Mouse (Mus musculus) adrenal gland, adult 10 weeks (tissue): ENCODE results near the gene Gpr182. TPM values are rescaled to one million over a fixed set of nuclear protein-coding genes. Genes with fewer than 3 reads are reported as not detected.

Source experiments
- polyA plus RNA-seq: library from polyadenylated mRNA; stranded (reverse); fragments of 350-450 nt; fragmentation: Illumina TruSeq; extraction: RNeasy Lipid Tissue Mini Kit (QIAGEN cat#74804); gene quantifications from one replicate; pipeline ENCODE4 v1.2.3, GENCODE M21; 2014; ENCODE audit warnings: low read depth, low replicate concordance

The Gpr182 gene
- 2.9 TPM for polyA plus RNA-seq

DNA sequence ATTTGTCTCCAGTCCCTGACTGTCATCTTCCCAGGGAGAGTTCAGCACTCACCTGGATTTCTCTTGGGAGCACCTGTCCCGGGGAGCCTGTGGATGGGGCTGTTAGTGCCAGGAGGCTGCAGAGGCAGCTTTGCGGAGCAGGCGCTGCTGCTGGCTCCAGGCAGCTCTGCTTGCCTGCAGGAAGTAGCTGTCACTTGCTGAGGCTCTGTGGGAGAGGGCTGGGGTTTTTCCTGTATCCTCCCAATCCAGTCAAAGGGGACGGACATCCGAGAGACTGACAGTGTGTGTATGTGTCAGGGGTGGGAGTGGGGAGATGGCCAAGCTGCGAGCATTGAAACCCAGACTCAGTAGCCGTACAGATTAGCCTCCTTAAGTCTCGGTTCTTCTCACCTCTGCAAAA is at the start of gene Gpr182:
TSS of gene Gpr182 (minus strand) at position 185 of the 400 bp plus-strand sequence.

DNA sequence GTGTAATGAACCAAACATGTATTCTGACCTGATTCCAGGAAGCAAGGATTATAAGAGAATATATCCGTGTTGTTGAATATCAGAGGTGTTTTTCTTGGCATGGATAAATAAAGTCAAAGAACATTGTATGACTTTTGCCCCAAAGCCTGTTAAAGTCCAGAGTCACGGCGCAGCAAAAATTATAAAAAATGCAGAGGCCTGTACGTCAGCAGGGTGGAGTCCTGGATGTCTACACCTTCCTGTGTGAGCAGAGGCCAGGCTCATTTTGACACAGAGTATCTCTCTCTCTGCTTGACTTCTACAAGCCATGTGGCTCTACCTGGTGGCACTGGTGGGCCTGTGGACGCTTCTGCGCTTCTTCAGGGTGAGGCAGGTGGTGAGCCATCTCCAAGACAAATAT is 49.4 kb upstream of the Gpr182 start, which contains the start of gene Rdh16:
TSS of gene Rdh16 (plus strand) at position 262 of the 400 bp plus-strand sequence.

DNA sequence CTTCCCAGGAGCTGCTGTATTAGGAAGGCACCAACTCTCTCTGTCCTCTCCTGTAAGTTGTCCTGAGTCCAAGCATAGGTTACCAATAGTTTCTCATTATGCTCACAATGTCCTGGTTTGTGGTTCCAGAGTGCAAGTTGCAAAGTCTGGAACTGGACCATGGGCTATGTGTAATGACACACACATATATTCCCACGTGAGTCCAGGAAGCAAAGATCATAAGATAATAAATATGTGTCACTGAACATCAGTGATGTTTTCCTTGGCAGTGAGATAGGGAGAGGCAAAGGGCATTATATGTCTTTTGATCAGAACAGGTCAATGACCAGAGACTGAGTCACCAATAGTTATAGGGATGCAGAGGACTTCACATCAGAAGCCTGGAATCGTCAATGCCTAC is 24.5 kb upstream of the Gpr182 start, which contains the start of gene Rdh9:
TSS of gene Rdh9 (plus strand) at position 376 of the 400 bp plus-strand sequence.

DNA sequence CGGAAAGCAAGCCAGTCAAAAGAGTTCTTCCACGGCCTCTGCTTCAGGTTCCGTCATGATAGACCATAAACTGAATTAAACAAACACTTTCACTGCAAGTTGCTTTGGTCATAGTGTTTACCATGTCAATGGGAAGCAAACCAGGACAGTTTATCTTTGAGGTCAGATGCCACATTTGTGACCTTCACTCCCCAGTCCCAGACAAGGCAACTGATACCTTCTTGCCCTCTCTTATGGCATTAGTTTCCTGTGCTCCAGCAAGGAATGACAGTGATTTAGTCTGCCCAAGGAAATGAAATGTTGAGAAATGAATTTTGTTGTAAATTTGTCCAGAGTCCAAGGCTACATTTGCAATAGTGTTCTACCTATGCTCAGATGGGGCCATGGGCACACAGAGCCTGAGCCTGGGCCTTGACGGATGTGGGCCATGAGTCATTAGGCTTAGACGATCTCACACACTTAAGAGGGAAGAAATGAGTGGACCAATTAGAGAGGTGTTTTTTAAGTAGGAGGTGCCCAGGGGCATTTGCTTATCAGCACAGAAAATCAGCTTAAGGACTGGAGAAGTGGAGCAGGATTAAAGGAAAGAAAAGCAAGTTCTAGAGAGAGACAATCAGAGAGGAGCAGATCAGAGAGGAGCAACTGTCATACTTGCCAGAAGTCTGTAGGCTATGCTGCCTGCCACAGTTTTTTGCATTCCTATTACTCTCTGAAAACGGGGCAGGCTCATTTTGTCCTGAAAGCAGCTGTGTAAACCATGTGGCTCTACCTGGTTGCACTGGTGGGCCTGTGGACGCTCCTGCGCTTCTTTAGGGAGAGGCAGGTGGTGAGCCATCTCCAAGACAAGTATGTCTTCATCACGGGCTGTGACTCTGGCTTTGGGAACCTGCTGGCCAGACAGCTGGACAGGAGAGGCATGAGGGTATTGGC is 7.9 kb upstream of the Gpr182 start, which contains the start of the genes Rdh1 and Rdh16f1:
TSS of gene Rdh1 (plus strand) at position 541 of the 930 bp plus-strand sequence.
TSS of gene Rdh16f1 (plus strand) at position 607 of the 930 bp plus-strand sequence.

DNA sequence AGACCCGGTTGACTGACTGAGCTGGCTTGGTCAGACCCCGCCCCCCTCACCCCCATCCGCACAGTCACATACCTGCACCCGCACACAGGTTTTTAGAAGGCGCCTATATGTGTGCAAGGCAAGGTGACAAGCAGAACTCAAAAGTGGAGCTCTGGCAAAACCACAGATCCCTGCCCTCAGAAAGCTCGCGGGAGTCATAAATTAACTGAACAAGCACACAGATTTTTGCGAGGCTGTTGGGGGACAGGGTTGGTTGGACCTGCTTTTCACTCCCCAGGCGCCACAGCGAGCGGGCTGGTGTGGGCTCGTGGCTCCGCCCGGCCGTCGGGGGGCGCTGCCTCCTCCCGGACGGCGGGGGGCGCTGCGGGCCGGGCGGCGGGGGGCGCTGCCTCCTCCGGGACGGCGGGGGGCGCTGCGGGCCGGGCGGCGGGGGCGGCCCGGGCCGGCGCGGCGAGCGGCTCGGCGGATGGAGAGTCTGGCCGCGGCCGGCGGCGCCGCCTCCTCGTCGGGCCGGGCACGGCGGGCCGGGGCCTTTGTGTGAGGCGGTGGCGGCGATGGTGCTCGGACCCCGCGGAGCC is 12.4 kb downstream of the Gpr182 start, which contains the start of gene Zbtb39:
TSS of gene Zbtb39 (plus strand) at position 456 of the 578 bp plus-strand sequence.

DNA sequence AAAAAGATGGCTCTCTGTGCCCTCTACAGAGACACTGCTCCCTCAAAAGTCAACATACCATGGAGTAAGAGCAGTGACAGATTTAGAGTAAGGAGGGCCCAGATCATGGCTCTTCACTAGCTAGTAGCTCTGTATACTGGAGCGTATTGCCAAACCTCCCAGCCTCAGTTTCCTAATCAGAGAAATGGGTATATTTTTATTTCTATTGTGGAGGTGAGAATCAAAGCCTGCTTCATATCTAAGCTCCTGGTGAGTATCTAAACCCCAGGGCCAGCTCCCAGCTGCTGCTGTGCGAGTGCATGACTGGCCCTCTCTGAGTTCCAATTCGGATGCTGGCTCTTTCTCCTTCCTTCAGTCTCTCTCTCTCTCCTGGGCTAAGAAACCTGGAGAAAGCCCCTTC is 27.4 kb downstream of the Gpr182 start, which contains the start of gene Tac2:
TSS of gene Tac2 (plus strand) at position 301 of the 400 bp plus-strand sequence.

DNA sequence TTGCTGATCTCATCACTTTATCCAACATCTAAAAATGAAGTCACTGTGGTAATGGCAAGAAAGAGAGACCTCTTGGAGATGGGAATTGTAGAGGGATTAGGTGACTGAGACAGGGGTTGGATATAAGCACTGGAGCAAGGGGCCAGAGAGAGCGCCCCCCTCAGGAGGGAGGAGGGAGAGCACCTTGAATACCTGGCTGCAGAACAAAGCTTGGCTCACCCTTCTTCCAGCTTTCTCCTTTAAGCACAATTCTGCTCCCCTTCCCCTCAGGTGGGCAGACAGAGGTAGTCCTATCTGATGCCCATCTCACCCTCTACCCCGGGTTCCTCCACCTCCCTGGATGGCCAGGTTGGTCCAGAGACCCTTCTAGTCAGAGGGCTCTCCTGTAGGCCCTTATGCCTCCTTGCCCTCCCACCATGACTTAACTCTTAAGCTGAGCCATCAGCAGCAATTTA is 46.7 kb downstream of the Gpr182 start, which contains the start of gene Myo1a:
TSS of gene Myo1a (plus strand) at position 405 of the 455 bp plus-strand sequence.

Other genes with a start within 250 kb of the Gpr182 start
- 2.6 TPM for gene Ndufa4l2, start 236.8 kb downstream of the Gpr182 start, polyA plus RNA-seq
- gene Shmt2, start 229.3 kb downstream of the Gpr182 start, polyA plus RNA-seq: 2.1 TPM
- not detected for gene Nxph4, start 217.2 kb downstream of the Gpr182 start, polyA plus RNA-seq
- 6.5 TPM for gene Lrp1, start 130.6 kb downstream of the Gpr182 start, polyA plus RNA-seq
- 42.6 TPM for gene Stat6, start 108.7 kb downstream of the Gpr182 start, polyA plus RNA-seq
- gene Nemp1, start 84.8 kb downstream of the Gpr182 start, polyA plus RNA-seq: 12.3 TPM
- gene Nab2, start 83.2 kb downstream of the Gpr182 start, polyA plus RNA-seq: 3.4 TPM
- gene Myo1a, start 46.6 kb downstream of the Gpr182 start, polyA plus RNA-seq: 0.41 TPM
- gene Tac2, start 27.3 kb downstream of the Gpr182 start, polyA plus RNA-seq: not detected
- 3.3 TPM for gene Zbtb39, start 12.2 kb downstream of the Gpr182 start, polyA plus RNA-seq
- gene Rdh1, start 8.0 kb upstream of the Gpr182 start, polyA plus RNA-seq: 6.2 TPM
- not detected for gene Rdh16f1, start 8.1 kb upstream of the Gpr182 start, polyA plus RNA-seq
- gene Rdh9, start 24.7 kb upstream of the Gpr182 start, polyA plus RNA-seq: 5.9 TPM
- 0.29 TPM for gene Rdh16, start 49.4 kb upstream of the Gpr182 start, polyA plus RNA-seq
- not detected for gene Rdh19, start 98.2 kb upstream of the Gpr182 start, polyA plus RNA-seq
- gene Rdh16f2, start 114.7 kb upstream of the Gpr182 start, polyA plus RNA-seq: not detected
- gene Rdh7, start 137.1 kb upstream of the Gpr182 start, polyA plus RNA-seq: not detected
- gene Sdr9c7, start 146.8 kb upstream of the Gpr182 start, polyA plus RNA-seq: 2.9 TPM